Mouse (Mus musculus): ENCODE measurements at regions not wholly inside any gene's neighbourhood (a gene's known extent, or its start where the extent isn't known, plus 50 kb on each side); places are given as distances from the start of the nearest gene placed in this dataset.

GRCm38 (mm10) chr9:41697611-41698467 is 426.3 kb downstream of the Sorl1 start:
- peak; percentile 34 to 53 for DNase-seq (ENCODE audit: low spot score in 2 of 2)

GRCm38 (mm10) chr9:41697160-41697559 is 426.9 kb downstream of the Sorl1 start:
- no peak for DNase-seq (ENCODE audit: low spot score in 2 of 2)

GRCm38 (mm10) chr9:41682911-41683310 is 441.2 kb downstream of the Sorl1 start:
- no peak for DNase-seq (ENCODE audit: low spot score in 2 of 2)

- no peak for DNase-seq (ENCODE audit: low spot score in 2 of 2)
Observed at GRCm38 (mm10) chr9:41675656-41676055, 448.4 kb downstream of the Sorl1 start.

- no peak for DNase-seq (ENCODE audit: low spot score in 2 of 2)
Observed at GRCm38 (mm10) chr9:41672958-41673357, 451.1 kb downstream of the Sorl1 start.

- no peak for DNase-seq (ENCODE audit: low spot score in 2 of 2)
Observed at GRCm38 (mm10) chr9:41668741-41669140, 455.4 kb downstream of the Sorl1 start.

- DNase-seq (ENCODE audit: low spot score in 2 of 2), result peak; percentile 47 to 56
Observed at GRCm38 (mm10) chr9:41665000-41665685, 459.0 kb downstream of the Sorl1 start.

GRCm38 (mm10) chr9:41660576-41660975 is 463.5 kb downstream of the Sorl1 start:
- DNase-seq (ENCODE audit: low spot score in 2 of 2), result no peak

GRCm38 (mm10) chr9:41660011-41660410 is 464.1 kb downstream of the Sorl1 start:
- no peak for DNase-seq (ENCODE audit: low spot score in 2 of 2)

- no peak for DNase-seq (ENCODE audit: low spot score in 2 of 2)
Observed at GRCm38 (mm10) chr9:41631564-41632205, 470.2 kb upstream of the Ubash3b start.

- no peak for DNase-seq (ENCODE audit: low spot score in 2 of 2)
Observed at GRCm38 (mm10) chr9:41621341-41621740, 459.8 kb upstream of the Ubash3b start.

- no peak for DNase-seq (ENCODE audit: low spot score in 2 of 2)
Observed at GRCm38 (mm10) chr9:41614002-41614401, 452.5 kb upstream of the Ubash3b start.

- DNase-seq (ENCODE audit: low spot score in 2 of 2), result no peak
Observed at GRCm38 (mm10) chr9:41612802-41613550, 451.5 kb upstream of the Ubash3b start.

- DNase-seq (ENCODE audit: low spot score in 2 of 2), result no peak
Observed at GRCm38 (mm10) chr9:41612452-41612795, 450.9 kb upstream of the Ubash3b start.

GRCm38 (mm10) chr9:41611534-41612451 is 450.3 kb upstream of the Ubash3b start:
- peak; percentile 51 to 61 for DNase-seq (ENCODE audit: low spot score in 2 of 2)

GRCm38 (mm10) chr9:41610347-41610746 is 448.9 kb upstream of the Ubash3b start:
- DNase-seq (ENCODE audit: low spot score in 2 of 2), result no peak

- DNase-seq (ENCODE audit: low spot score in 2 of 2), result no peak
Observed at GRCm38 (mm10) chr9:41606136-41606535, 444.6 kb upstream of the Ubash3b start.

- no peak for DNase-seq (ENCODE audit: low spot score in 2 of 2)
Observed at GRCm38 (mm10) chr9:41604916-41605315, 443.4 kb upstream of the Ubash3b start.

GRCm38 (mm10) chr9:41600778-41601177 is 439.3 kb upstream of the Ubash3b start:
- no peak for DNase-seq (ENCODE audit: low spot score in 2 of 2)

GRCm38 (mm10) chr9:41599874-41600273 is 438.4 kb upstream of the Ubash3b start:
- no peak for DNase-seq (ENCODE audit: low spot score in 2 of 2)

GRCm38 (mm10) chr9:41595749-41596148 is 434.3 kb upstream of the Ubash3b start:
- DNase-seq (ENCODE audit: low spot score in 2 of 2), result no peak
